Mouse (Mus musculus) thymus, postnatal 10 days (tissue): Measurements from ENCODE around the gene Obsl1.

Experiments used
- DNase-seq, 2 experiments: peaks; one replicate each; pipeline ENCODE4 v3.0.0; 2021; ENCODE audit warnings: low spot score in 2 of 2

The Obsl1 gene

GRCm38 (mm10) chr1:75505956-75506831, at the start of gene Obsl1:
TSS of gene Obsl1 (minus strand) at chr1:75506452.
- peak; percentile 27 to 34 for DNase-seq

- DNase-seq = no peak
Observed at GRCm38 (mm10) chr1:75555680-75556079, 49.4 kb upstream of the Obsl1 start.

- DNase-seq = no peak
Observed at GRCm38 (mm10) chr1:75550586-75550985, 44.3 kb upstream of the Obsl1 start.

- DNase-seq = no peak
Observed at GRCm38 (mm10) chr1:75549289-75550279, 43.3 kb upstream of the Obsl1 start.

GRCm38 (mm10) chr1:75548871-75549270, 42.6 kb upstream of the Obsl1 start:
- DNase-seq = no peak

GRCm38 (mm10) chr1:75548083-75548482, 41.8 kb upstream of the Obsl1 start:
- no peak for DNase-seq

- no peak for DNase-seq
Observed at GRCm38 (mm10) chr1:75547351-75547750, 41.1 kb upstream of the Obsl1 start.

- DNase-seq = no peak
Observed at GRCm38 (mm10) chr1:75545965-75546956, 40.0 kb upstream of the Obsl1 start, which contains the start of gene Slc4a3. TSS of gene Slc4a3 (plus strand) at chr1:75546266.

- DNase-seq = no peak
Observed at GRCm38 (mm10) chr1:75544351-75544750, 38.1 kb upstream of the Obsl1 start.

GRCm38 (mm10) chr1:75541496-75541895, 35.2 kb upstream of the Obsl1 start:
- no peak for DNase-seq

- no peak for DNase-seq
Observed at GRCm38 (mm10) chr1:75538597-75539190, 32.4 kb upstream of the Obsl1 start.

GRCm38 (mm10) chr1:75537587-75537986, 31.3 kb upstream of the Obsl1 start:
- no peak for DNase-seq

- no peak for DNase-seq
Observed at GRCm38 (mm10) chr1:75533325-75534252, 27.3 kb upstream of the Obsl1 start.

GRCm38 (mm10) chr1:75532280-75533172, 26.3 kb upstream of the Obsl1 start:
- no peak for DNase-seq

- DNase-seq = no peak
Observed at GRCm38 (mm10) chr1:75530546-75530945, 24.3 kb upstream of the Obsl1 start.

- DNase-seq = no peak
Observed at GRCm38 (mm10) chr1:75524679-75525078, 18.4 kb upstream of the Obsl1 start.

GRCm38 (mm10) chr1:75521321-75522031, 15.2 kb upstream of the Obsl1 start, which contains the start of gene Stk11ip:
TSS of gene Stk11ip (plus strand) at chr1:75521529.
- peak; percentile 85 to 86 for DNase-seq

GRCm38 (mm10) chr1:75519576-75519975, 13.3 kb upstream of the Obsl1 start:
- no peak for DNase-seq
